Mouse (Mus musculus): ENCODE results near the gene Ddx56. TPM values are rescaled to one million over a fixed set of nuclear protein-coding genes. Genes with fewer than 3 reads are reported as not detected.

Ddx56 gene
- 10 to 100 TPM; 48.2 to 52.5 TPM for total RNA-seq (2021)
- long read RNA-seq, experiment 1, transcript Ddx56-201 (14 exons, 1,956 nt): major isoform, 34 of 47 reads
- long read RNA-seq, experiment 1, partial matches to known transcripts: 0 of 47 reads
- long read RNA-seq, experiment 1, other reads (novel, unspliced or antisense): 13 of 47 reads
- long read RNA-seq, experiment 2, transcript Ddx56-201 (14 exons, 1,956 nt): major isoform, 121 of 143 reads
- long read RNA-seq, experiment 2, partial matches to known transcripts: 9 of 143 reads
- long read RNA-seq, experiment 2, other reads (novel, unspliced or antisense): 13 of 143 reads

GRCm38 (mm10) chr11:6267320-6268254, at the start of gene Ddx56:
Gene Ddx56 (minus strand): TSS chr11:6267772.
- DNase-seq (ENCODE audit: low spot score in 2 of 2): peak; percentile 79 to 84

- DNase-seq (ENCODE audit: low spot score in 2 of 2): no peak
Measured at GRCm38 (mm10) chr11:6316821-6317220, 49.2 kb upstream of the Ddx56 start.

- DNase-seq (ENCODE audit: low spot score in 2 of 2): no peak
Measured at GRCm38 (mm10) chr11:6313874-6314406, 46.4 kb upstream of the Ddx56 start.

DNA sequence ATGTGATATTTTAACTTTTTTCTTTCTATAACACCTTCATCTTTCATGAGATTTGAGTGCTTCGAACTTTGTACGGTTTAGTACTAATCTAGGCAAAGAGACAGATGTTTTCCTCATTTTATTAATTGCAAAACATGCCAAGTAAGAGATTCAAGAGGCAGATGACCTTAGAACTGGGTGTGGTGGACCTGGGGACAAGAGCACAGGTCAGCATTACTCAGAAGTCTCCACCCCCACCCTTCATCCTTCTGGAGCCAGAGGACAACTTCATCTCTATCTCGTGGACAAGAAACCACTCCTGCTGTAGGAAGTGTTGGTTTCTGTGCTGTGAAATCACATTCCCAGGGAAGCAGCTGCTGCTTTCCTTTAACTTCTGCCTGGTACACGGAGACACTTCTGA, 40.6 kb upstream of the Ddx56 start:
- no peak for DNase-seq (ENCODE audit: low spot score in 2 of 2)

- no peak for DNase-seq (ENCODE audit: low spot score in 2 of 2)
Measured at GRCm38 (mm10) chr11:6305943-6306430, 38.4 kb upstream of the Ddx56 start.

- DNase-seq (ENCODE audit: low spot score in 2 of 2): no peak
Measured at GRCm38 (mm10) chr11:6302793-6303192, 35.2 kb upstream of the Ddx56 start.

DNA sequence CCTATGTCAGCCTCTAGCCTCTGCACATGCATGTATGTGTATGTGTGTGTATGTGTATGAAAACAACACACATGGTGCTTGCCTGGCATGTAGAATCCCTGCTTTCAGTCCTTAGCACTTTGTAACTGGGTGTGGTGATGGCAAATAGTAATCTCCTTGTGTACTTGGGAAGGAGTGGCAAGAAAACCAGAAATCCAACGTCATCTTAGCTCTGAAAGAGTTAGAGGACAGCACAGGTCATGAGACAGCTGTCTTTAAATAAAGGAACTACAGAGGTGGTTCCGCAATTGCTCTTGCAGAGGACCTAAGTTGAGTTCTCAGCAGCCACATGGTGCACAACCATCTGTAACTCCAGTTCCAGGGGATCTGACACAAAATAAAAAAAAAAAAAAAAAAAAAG, 31.9 kb upstream of the Ddx56 start:
- DNase-seq (ENCODE audit: low spot score in 2 of 2): no peak

- no peak for DNase-seq (ENCODE audit: low spot score in 2 of 2)
Measured at GRCm38 (mm10) chr11:6296077-6296476, 28.5 kb upstream of the Ddx56 start.

DNA sequence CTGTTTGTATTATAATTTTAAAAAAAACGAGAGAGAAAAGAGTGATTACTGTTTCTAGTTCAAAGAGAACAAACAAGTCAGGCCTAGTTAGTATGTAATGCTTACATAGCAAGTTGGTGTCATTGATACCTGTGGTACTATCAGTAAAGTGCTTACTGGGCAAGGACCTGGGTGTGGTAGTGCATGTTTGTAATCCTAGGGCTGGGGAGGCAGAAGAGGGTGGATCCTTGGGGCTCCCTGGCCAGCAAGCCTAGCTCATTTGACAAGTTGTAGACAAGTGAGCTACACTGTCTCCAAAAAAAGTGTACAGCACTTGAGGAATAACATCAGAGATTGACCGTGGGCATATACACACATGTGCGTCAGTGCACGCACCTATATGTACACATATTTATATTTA, 27.1 kb upstream of the Ddx56 start:
- no peak for DNase-seq (ENCODE audit: low spot score in 2 of 2)

- no peak for DNase-seq (ENCODE audit: low spot score in 2 of 2)
Measured at GRCm38 (mm10) chr11:6293601-6294000, 26.0 kb upstream of the Ddx56 start.

DNA sequence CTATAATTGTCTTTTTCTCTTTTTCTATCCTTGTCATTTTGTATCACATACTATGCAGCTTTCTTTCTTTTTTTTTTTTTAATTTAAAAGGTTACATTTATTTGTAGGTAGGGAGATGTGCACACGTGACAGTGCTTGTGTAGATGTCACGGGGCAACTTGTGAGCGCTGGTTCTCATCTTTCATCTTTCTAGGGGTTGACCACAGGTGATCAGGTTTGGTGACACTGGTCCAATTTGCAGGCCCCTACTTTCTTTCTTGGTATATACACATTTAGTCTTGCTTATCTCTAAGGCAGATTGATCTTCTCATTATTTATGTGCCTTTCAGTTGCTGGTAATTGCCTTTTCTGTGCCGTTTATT, 25.4 kb upstream of the Ddx56 start:
- no peak for DNase-seq (ENCODE audit: low spot score in 2 of 2)

- no peak for DNase-seq (ENCODE audit: low spot score in 2 of 2)
Measured at GRCm38 (mm10) chr11:6292116-6292987, 24.8 kb upstream of the Ddx56 start.

GRCm38 (mm10) chr11:6291401-6292115, 24.0 kb upstream of the Ddx56 start, which contains the start of gene Ogdh:
Gene Ogdh (plus strand): TSS chr11:6291633.
- peak; percentile 99 for DNase-seq (ENCODE audit: low spot score in 2 of 2)

GRCm38 (mm10) chr11:6290883-6291282, 23.3 kb upstream of the Ddx56 start:
- DNase-seq (ENCODE audit: low spot score in 2 of 2): no peak

- no peak for DNase-seq (ENCODE audit: low spot score in 2 of 2)
Measured at GRCm38 (mm10) chr11:6290138-6290537, 22.6 kb upstream of the Ddx56 start.

DNA sequence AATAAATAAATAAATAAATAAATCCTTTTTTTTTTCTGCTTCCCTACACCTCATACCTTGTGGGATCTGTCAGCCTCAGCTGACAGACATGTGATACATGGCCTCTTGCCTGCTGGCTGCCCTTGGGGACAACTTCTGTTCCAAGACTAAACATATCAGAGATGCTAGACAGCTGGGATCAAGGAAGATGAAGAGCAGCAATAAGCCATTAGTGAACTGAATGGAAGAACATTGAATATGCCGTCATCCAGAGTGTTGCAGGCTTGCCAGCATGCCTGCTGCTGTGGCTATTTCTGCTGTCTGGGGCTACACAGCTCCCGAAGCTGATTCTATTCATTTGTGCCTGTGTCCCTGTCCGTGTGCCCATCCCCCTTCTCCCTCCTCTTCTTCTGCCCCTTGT, 15.4 kb upstream of the Ddx56 start:
- DNase-seq (ENCODE audit: low spot score in 2 of 2): no peak

- no peak for DNase-seq (ENCODE audit: low spot score in 2 of 2)
Measured at GRCm38 (mm10) chr11:6276466-6276865, 8.9 kb upstream of the Ddx56 start.

GRCm38 (mm10) chr11:6275094-6275484, 7.5 kb upstream of the Ddx56 start:
- DNase-seq (ENCODE audit: low spot score in 2 of 2): no peak

DNA sequence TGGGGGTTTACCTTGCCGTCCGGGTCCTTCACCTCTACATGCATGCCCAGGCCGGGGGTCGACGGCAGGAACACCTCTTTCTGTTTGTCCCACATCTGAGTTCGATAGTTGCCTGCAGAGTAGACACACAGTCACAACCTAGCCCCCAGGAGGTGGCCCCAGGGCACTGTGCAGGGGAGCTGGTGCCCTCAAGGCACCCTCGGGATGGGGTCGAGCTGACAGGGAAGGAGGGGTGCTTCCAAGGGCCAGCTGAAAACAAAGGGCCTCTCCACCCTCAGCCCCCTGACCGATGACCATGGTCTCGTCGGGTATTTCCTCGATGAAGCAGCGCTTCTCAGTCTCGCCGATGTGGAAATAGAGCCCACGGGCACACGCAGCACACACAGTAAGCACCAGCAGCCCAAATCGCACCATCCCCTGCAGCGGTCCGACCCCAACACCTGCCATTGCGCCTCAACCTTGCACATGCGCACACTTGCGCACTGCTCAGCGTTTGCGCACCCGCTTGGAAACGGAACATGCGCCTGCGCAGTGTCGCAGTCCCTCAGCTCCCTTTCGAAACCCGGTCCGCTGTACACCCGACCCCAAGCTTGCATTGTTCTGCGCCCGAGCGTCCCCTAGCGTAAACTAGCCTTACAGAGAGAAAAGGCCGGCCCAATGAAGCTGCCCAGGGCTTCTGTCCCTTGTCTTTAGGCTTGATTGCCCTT, 7.0 kb upstream of the Ddx56 start, which contains the start of gene Tmed4:
Gene Tmed4 (minus strand): TSS at position 484 of the 707 bp plus-strand sequence.
- peak; percentile 98 to 99 for DNase-seq (ENCODE audit: low spot score in 2 of 2)

Data from adrenal gland, adult 18-20 months (tissue).